ENCODE assay signal across 8 mouse cellular contexts in the genomic region with DNA sequence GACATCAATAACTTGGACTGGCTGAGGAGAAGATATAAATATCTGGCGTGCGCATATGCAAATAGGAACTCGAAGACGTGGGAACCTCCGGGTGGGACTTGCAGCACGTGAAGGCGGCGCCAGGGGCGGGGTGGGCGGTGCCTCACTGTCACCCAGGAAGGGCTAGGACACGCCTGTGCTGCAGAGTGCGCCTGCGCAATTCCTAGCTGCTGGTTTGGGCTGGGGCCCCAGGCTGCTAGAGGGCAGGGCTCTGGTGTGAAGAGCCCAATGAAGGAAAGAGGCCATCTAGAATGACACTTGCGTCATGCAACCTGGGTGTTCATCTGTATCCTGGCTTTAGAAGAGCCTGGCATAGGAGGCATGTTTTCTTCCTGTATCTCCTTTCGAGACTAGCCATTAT.
DNase-seq lines count a peak whose midpoint lies in the region; ATAC-seq lines count a peak whose summit lies in the region.

No protein-coding gene starts in this region.

- H3K9ac ChIP-seq in intestine, embryonic 14.5 days (ENCODE audit: low read length) = no peak overlapping the region

- peak overlapping the region; percentile 51 for H3K4me2 ChIP-seq in intestine, embryonic 14.5 days (ENCODE audit: low read length)

- H3K9me3 ChIP-seq in intestine, embryonic 14.5 days (ENCODE audit: control insufficient read depth, low read length) = no peaks in the 10 kb centered on the region

- H3K36me3 ChIP-seq in intestine, embryonic 14.5 days (ENCODE audit: control insufficient read depth, insufficient read depth, low read length) = no peaks in the 10 kb centered on the region

- DNase-seq in adrenal gland, adult 2 months = peak; percentile 94
- peak; percentile 82 for DNase-seq in embryo, embryonic 11.5 days (ENCODE audit: low read depth, low spot score)
- peak; percentile 89 to 96 for DNase-seq in gastrocnemius, postnatal 36 days
- DNase-seq in intestine, embryonic 14.5 days (ENCODE audit: low spot score) = peak; percentile 87
- DNase-seq in left cerebral cortex, adult 8-10 months (ENCODE audit: low spot score in 2 of 2) = peak; percentile 85 to 98
- peak; percentile 88 to 95 for DNase-seq in lung, postnatal 4 days
- DNase-seq in right cerebral cortex, postnatal 10 days (ENCODE audit: low spot score in 2 of 2) = peak; percentile 96 to 97
- DNase-seq in urinary bladder, postnatal 25 days (ENCODE audit: low spot score) = peak; percentile 87

- intact Hi-C loops in gastrocnemius, postnatal 36 days (cut with DNase I) = no loop called here

- H3K27me3 ChIP-seq in intestine, embryonic 14.5 days (replicated peaks; ENCODE audit: control insufficient read depth, insufficient read depth, low read length) = no peaks in the 10 kb centered on the region

- peak; percentile 89 for ATAC-seq in intestine, embryonic 14.5 days (replicated peaks; ENCODE audit: low FRiP score, low TSS enrichment, low read depth)

- peaks cover 14% of the 10 kb centered on the region for H3K4me1 ChIP-seq in intestine, embryonic 14.5 days (replicated peaks; ENCODE audit: control insufficient read depth, insufficient read depth, low read length)

- peak overlapping the region; percentile 24; the same call in 1 of the 2 replicates for H3K4me3 ChIP-seq in intestine, embryonic 14.5 days (ENCODE audit: low read depth, low read length)

- WGBS in intestine, embryonic 14.5 days = 9% methylated on average over 15 of the region's 15 CpGs

- peak overlapping the region; percentile 33; the same call in 1 of the 2 replicates for H3K27ac ChIP-seq in intestine, embryonic 14.5 days (ENCODE audit: low read depth)

Comparison
In these comparisons a context has a peak if more than half of its experiments do, and no peak if none do; other contexts are left out.
1. Peak in every context shown above with its lines: DNase-seq, ATAC-seq, H3K4me3 ChIP-seq and H3K27ac ChIP-seq.